Mouse (Mus musculus) midbrain, embryonic 12.5 days (tissue): Measurements from ENCODE around the gene Cbfa2t3. TPM values are rescaled to one million over a fixed set of nuclear protein-coding genes. Genes with fewer than 3 reads are reported as not detected.

Source experiments
- ATAC-seq: fragments of 200-750 bp; cut with Nextera tagmentation; 2 replicates; pipeline ENCODE4 v1.8.0; 2017; ENCODE audit warnings: low read depth, moderate TSS enrichment, moderate library complexity; ENCODE audit not compliant: low FRiP score
- H3K27ac ChIP-seq: fragments of 300-500 bp; sonication (generic); replicated peaks from 2 replicates; pipeline ENCODE4 v1.5.1; 2016; ENCODE audit warnings: mild to moderate bottlenecking
- H3K27me3 ChIP-seq: fragments of 300-500 bp; sonication (generic); 2 replicates; pipeline ENCODE4 v1.6.1; 2016; ENCODE audit warnings: mild to moderate bottlenecking
- H3K36me3 ChIP-seq: fragments of 300-500 bp; sonication (generic); 2 replicates; pipeline ENCODE4 v1.6.1; 2016
- H3K4me1 ChIP-seq: fragments of 300-500 bp; sonication (generic); 2 replicates; pipeline ENCODE4 v1.6.1; 2016
- H3K4me2 ChIP-seq: fragments of 300-500 bp; sonication (generic); replicated peaks from 2 replicates; pipeline ENCODE4 v1.6.1; 2016; ENCODE audit warnings: mild to moderate bottlenecking, moderate library complexity
- H3K4me3 ChIP-seq: fragments of 300-500 bp; sonication (generic); 2 replicates; pipeline ENCODE4 v1.5.1; 2016; ENCODE audit warnings: mild to moderate bottlenecking
- H3K9ac ChIP-seq: fragments of 300-500 bp; sonication (generic); replicated peaks from 2 replicates; pipeline ENCODE4 v1.6.1; 2016; ENCODE audit warnings: mild to moderate bottlenecking, moderate library complexity
- H3K9me3 ChIP-seq: fragments of 300-500 bp; sonication (generic); 2 replicates; pipeline ENCODE4 v1.6.1; 2016; ENCODE audit warnings: mild to moderate bottlenecking
- WGBS: fragments of 180-500 bp; shearing (Covaris S2); methylation state at CpG from one replicate; pipeline ENCODE4 v1.1.7; 2016; 5-methylcytosine and 5-hydroxymethylcytosine counted together
- polyA plus RNA-seq: library from polyadenylated mRNA; unstranded; fragments of >200 nt; fragmentation: Nextera tagmentation; extraction: Ambion mirVana; gene quantifications from 2 replicates; pipeline ENCODE4 v1.2.1, GENCODE M21; 2016

Gene Cbfa2t3
- polyA plus RNA-seq, 1 experiment from 2014 or later: 12.9 TPM

- Histone ChIP-seq H3K27me3 (no peaks in the 10 kb centered on the region; the same call in 1 of the 2 replicates), H3K27ac (no peak overlapping the region; the same call in 1 of the 2 replicates), H3K36me3 (no peaks in the 10 kb centered on the region), H3K4me3 (no peak overlapping the region), H3K9ac (no peak overlapping the region), H3K4me2 (no peak overlapping the region), H3K4me1 (peaks cover 8% of the 10 kb centered on the region), H3K9me3 (no peaks in the 10 kb centered on the region)
- 92% methylated on average over 5 of the region's 5 CpGs for WGBS
- no peak for ATAC-seq
These were observed 14.2 kb upstream of the Cbfa2t3 start for GRCm38 (mm10) chr8:122713157-122713518.

GRCm38 (mm10) chr8:122712411-122713156, 13.7 kb upstream of the Cbfa2t3 start:
- 79% methylated on average over 12 of the region's 12 CpGs for WGBS
- Histone ChIP-seq H3K4me2 (no peak overlapping the region), H3K27me3 (no peaks in the 10 kb centered on the region; the same call in 1 of the 2 replicates), H3K36me3 (no peaks in the 10 kb centered on the region), H3K9me3 (no peaks in the 10 kb centered on the region), H3K4me3 (no peak overlapping the region), H3K27ac (no peak overlapping the region; the same call in 1 of the 2 replicates), H3K4me1 (peaks cover 8% of the 10 kb centered on the region), H3K9ac (no peak overlapping the region)
- no peak for ATAC-seq

GRCm38 (mm10) chr8:122711891-122712365, 13.0 kb upstream of the Cbfa2t3 start:
- Histone ChIP-seq H3K9me3 (no peaks in the 10 kb centered on the region), H3K9ac (no peak overlapping the region), H3K27ac (no peak overlapping the region), H3K4me1 (peaks cover 8% of the 10 kb centered on the region), H3K27me3 (no peaks in the 10 kb centered on the region), H3K4me2 (no peak overlapping the region), H3K36me3 (no peaks in the 10 kb centered on the region), H3K4me3 (no peak overlapping the region)
- no peak for ATAC-seq
- 71% methylated on average over 11 of the region's 11 CpGs for WGBS

- WGBS: 81% methylated on average over 3 of the region's 3 CpGs
These were observed 12.6 kb upstream of the Cbfa2t3 start for GRCm38 (mm10) chr8:122711480-122711879.

GRCm38 (mm10) chr8:122709340-122710111, 10.6 kb upstream of the Cbfa2t3 start:
- WGBS: 44% methylated on average over 26 of the region's 26 CpGs
- H3K27ac ChIP-seq: peak overlapping the region; percentile 63
- H3K4me3 ChIP-seq: no peak overlapping the region
- H3K4me1 ChIP-seq: peaks cover 17% of the 10 kb centered on the region
- H3K27me3 ChIP-seq: no peaks in the 10 kb centered on the region
- peak; percentile 47; the same call in 1 of the 2 replicates for ATAC-seq
- no peak overlapping the region for H3K4me2 ChIP-seq
- no peaks in the 10 kb centered on the region for H3K9me3 ChIP-seq
- H3K9ac ChIP-seq: no peak overlapping the region
- no peaks in the 10 kb centered on the region for H3K36me3 ChIP-seq

More at GRCm38 (mm10) chr8:122711480-122711879, 12.6 kb upstream of the Cbfa2t3 start:
- no peaks in the 10 kb centered on the region for H3K36me3 ChIP-seq
- ATAC-seq: no peak
- H3K27me3 ChIP-seq: no peaks in the 10 kb centered on the region
- H3K9me3 ChIP-seq: no peaks in the 10 kb centered on the region
- peaks cover 8% of the 10 kb centered on the region for H3K4me1 ChIP-seq
- H3K9ac ChIP-seq: no peak overlapping the region
- no peak overlapping the region for H3K4me2 ChIP-seq
- no peak overlapping the region for H3K4me3 ChIP-seq
- H3K27ac ChIP-seq: no peak overlapping the region

GRCm38 (mm10) chr8:122707184-122707583, 8.3 kb upstream of the Cbfa2t3 start:
- H3K36me3 ChIP-seq: no peaks in the 10 kb centered on the region

GRCm38 (mm10) chr8:122705901-122706561, 7.1 kb upstream of the Cbfa2t3 start:
- ATAC-seq: no peak
- Histone ChIP-seq H3K9me3 (no peaks in the 10 kb centered on the region), H3K9ac (no peak overlapping the region), H3K36me3 (no peaks in the 10 kb centered on the region), H3K4me1 (peaks cover 17% of the 10 kb centered on the region), H3K4me2 (no peak overlapping the region), H3K27ac (0 out of 2 replicates have a peak overlapping the region, but pooled peaks have one; percentile 26), H3K4me3 (no peak overlapping the region), H3K27me3 (no peaks in the 10 kb centered on the region)
- 30% methylated on average over 12 of the region's 12 CpGs for whole genome bisulfite sequencing

More at GRCm38 (mm10) chr8:122707184-122707583, 8.3 kb upstream of the Cbfa2t3 start:
- Histone ChIP-seq H3K9ac (no peak overlapping the region), H3K4me3 (no peak overlapping the region), H3K9me3 (no peaks in the 10 kb centered on the region), H3K4me1 (peaks cover 17% of the 10 kb centered on the region), H3K4me2 (no peak overlapping the region), H3K27me3 (no peaks in the 10 kb centered on the region), H3K27ac (no peak overlapping the region)
- 68% methylated on average over 4 of the region's 4 CpGs for WGBS
- ATAC-seq: no peak

- Histone ChIP-seq H3K9me3 (no peaks in the 10 kb centered on the region), H3K9ac (no peak overlapping the region), H3K4me1 (peaks cover 16% of the 10 kb centered on the region), H3K4me2 (no peak overlapping the region), H3K36me3 (no peaks in the 10 kb centered on the region), H3K27ac (no peak overlapping the region), H3K27me3 (no peaks in the 10 kb centered on the region), H3K4me3 (no peak overlapping the region)
- WGBS: 86% methylated on average over 3 of the region's 3 CpGs
- ATAC-seq: no peak
These were observed 5.7 kb upstream of the Cbfa2t3 start for GRCm38 (mm10) chr8:122704612-122705011.

GRCm38 (mm10) chr8:122702957-122703356, 4.0 kb upstream of the Cbfa2t3 start:
- no peak overlapping the region for H3K27ac ChIP-seq
- no peak overlapping the region for H3K9ac ChIP-seq
- no peaks in the 10 kb centered on the region for H3K9me3 ChIP-seq
- H3K4me3 ChIP-seq: no peak overlapping the region
- no peak overlapping the region for H3K4me2 ChIP-seq
- no peak for ATAC-seq
- H3K4me1 ChIP-seq: peaks cover 9% of the 10 kb centered on the region
- H3K27me3 ChIP-seq: no peaks in the 10 kb centered on the region
- no peaks in the 10 kb centered on the region for H3K36me3 ChIP-seq
- WGBS: 80% methylated on average over 6 of the region's 6 CpGs

GRCm38 (mm10) chr8:122702301-122702941, 3.5 kb upstream of the Cbfa2t3 start:
- H3K9me3 ChIP-seq: no peaks in the 10 kb centered on the region
- H3K4me3 ChIP-seq: no peak overlapping the region
- H3K27me3 ChIP-seq: no peaks in the 10 kb centered on the region
- WGBS: 56% methylated on average over 10 of the region's 10 CpGs
- H3K36me3 ChIP-seq: no peaks in the 10 kb centered on the region
- ATAC-seq: no peak
- no peak overlapping the region for H3K4me2 ChIP-seq
- H3K27ac ChIP-seq: no peak overlapping the region
- H3K9ac ChIP-seq: 0 out of 2 replicates have a peak overlapping the region, but pooled peaks have one; percentile 0
- peaks cover 9% of the 10 kb centered on the region for H3K4me1 ChIP-seq

GRCm38 (mm10) chr8:122701441-122702185, 2.7 kb upstream of the Cbfa2t3 start:
- no peak for ATAC-seq
- Histone ChIP-seq H3K4me3 (no peak overlapping the region), H3K4me1 (peaks cover 9% of the 10 kb centered on the region), H3K9ac (no peak overlapping the region), H3K4me2 (no peak overlapping the region), H3K9me3 (no peaks in the 10 kb centered on the region), H3K27ac (no peak overlapping the region), H3K27me3 (no peaks in the 10 kb centered on the region; the same call in 1 of the 2 replicates), H3K36me3 (no peaks in the 10 kb centered on the region)
- 92% methylated on average over 12 of the region's 12 CpGs for WGBS
